Mouse (Mus musculus): ENCODE measurements around the gene Tmem245. TPM values are rescaled to one million over a fixed set of nuclear protein-coding genes. Genes with fewer than 3 reads are reported as not detected.
A peak's percentile ranks its signal among the peaks of the same experiment; 100 is the strongest.

Tmem245 gene
- polyA plus RNA-seq, 2 experiments = 1.4 to 2.0 TPM

DNA sequence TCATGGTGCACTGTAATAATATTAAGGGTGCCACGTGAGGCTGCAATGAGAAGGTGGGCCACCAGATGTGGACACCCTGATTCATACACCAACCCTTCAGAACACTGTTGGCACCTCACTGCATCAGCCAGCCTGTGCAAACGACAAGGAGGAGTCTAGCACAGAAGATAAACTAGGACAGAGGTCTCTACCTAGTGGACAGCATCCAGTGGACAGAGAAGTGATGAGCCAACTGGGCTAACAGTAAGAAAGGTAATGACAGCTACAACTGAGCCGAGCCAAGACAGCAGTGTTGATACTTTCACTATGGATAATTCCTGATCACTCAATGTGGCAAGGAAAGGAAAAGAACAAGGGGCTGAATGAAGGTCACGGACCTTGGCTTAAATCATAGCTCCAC, 14.1 kb downstream of the Tmem245 start:
- Histone ChIP-seq H3K4me2 (ENCODE audit: low read depth) (no peak overlapping the region), H3K9ac (replicated peaks) (no peak overlapping the region), H3K36me3 (replicated peaks; ENCODE audit: control insufficient read depth, insufficient read depth, low read depth) (no peaks in the 10 kb centered on the region; the same call in 1 of the 2 replicates), H3K4me1 (replicated peaks; ENCODE audit: control insufficient read depth in 2 of 2, insufficient read depth in 2 of 2, low read length in 1 of 2) (no peaks in the 10 kb centered on the region; a peak in 1 of 4 replicates), H3K27ac (no peak overlapping the region), H3K9me3 (ENCODE audit: control insufficient read depth, low read length) (no peaks in the 10 kb centered on the region), H3K27me3 (ENCODE audit: control insufficient read depth, insufficient read depth, low read length) (no peaks in the 10 kb centered on the region), H3K4me3 (ENCODE audit: insufficient read depth in 1 of 2, low read depth in 2 of 2, low read length in 2 of 2) (no peak overlapping the region)
- no peak for ATAC-seq (ENCODE audit: insufficient read depth)
- TF ChIP-seq EP300 (IDR thresholded peaks at IDR 0.05; ENCODE audit: low read depth) (no peak), CTCF (IDR thresholded peaks at IDR 0.05; ENCODE audit: low read depth) (no peak)
- 66% methylated on average over 4 of the region's 4 CpGs for WGBS (ENCODE audit: insufficient replicate concordance)
- no peak for DNase-seq (ENCODE audit: low read depth in 3 of 3, low spot score in 3 of 3)

DNA sequence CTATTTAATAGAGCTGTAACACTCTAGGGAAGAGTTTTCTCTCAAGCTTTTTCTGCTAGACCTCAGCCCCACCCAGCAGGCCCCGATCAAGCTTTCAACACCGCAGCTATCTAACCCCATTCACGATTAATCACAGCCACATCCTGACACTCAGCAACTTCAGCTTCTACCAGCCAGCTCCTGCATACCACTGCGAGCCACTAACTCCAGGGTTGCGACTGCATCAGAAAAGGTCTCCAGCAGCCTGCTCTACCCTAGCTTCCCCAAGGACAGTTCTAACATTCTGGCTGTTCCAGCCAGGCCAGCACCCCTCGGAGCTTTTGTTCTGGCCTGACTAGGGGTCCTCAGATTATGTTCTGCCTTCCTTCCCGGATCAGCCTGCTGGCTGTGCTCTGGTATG, 15.1 kb downstream of the Tmem245 start:
- H3K4me2 ChIP-seq (ENCODE audit: low read depth) = no peak overlapping the region
- H3K27ac ChIP-seq = no peak overlapping the region
- WGBS (ENCODE audit: insufficient replicate concordance) = 63% methylated on average over 7 of the region's 7 CpGs
- H3K9ac ChIP-seq (replicated peaks) = no peak overlapping the region
- H3K36me3 ChIP-seq (replicated peaks; ENCODE audit: control insufficient read depth, insufficient read depth, low read depth) = no peaks in the 10 kb centered on the region; the same call in 1 of the 2 replicates
- ATAC-seq (ENCODE audit: insufficient read depth) (no peak), DNase-seq (ENCODE audit: low read depth in 3 of 3, low spot score in 3 of 3) (no peak)
- no peaks in the 10 kb centered on the region for H3K9me3 ChIP-seq (ENCODE audit: control insufficient read depth, low read length)
- no peaks in the 10 kb centered on the region for H3K27me3 ChIP-seq (ENCODE audit: control insufficient read depth, insufficient read depth, low read length)
- TF ChIP-seq EP300 (IDR thresholded peaks at IDR 0.05; ENCODE audit: low read depth) (no peak), CTCF (IDR thresholded peaks at IDR 0.05; ENCODE audit: low read depth) (no peak)
- H3K4me1 ChIP-seq (replicated peaks; ENCODE audit: control insufficient read depth in 2 of 2, insufficient read depth in 2 of 2, low read length in 1 of 2) = no peaks in the 10 kb centered on the region
- H3K4me3 ChIP-seq (ENCODE audit: insufficient read depth in 1 of 2, low read depth in 2 of 2, low read length in 2 of 2) = no peak overlapping the region

DNA sequence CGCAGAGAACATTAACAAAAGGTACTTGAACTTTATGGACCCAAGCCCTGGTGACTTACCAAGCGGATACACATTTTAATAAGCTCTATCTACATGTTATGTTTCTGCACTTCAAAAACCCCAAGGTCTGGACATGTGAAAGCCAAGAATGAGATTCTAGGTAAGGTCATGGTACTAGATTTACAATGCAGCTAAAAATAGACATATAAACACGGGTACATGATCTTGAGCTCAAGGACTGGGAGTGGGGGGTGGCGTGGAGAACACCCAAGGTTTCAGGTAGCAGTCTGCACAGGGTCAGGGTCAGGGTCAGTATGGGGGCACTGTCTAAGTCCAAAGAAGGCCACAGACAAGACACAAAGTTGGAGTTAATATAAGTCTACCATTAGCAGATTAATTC, 16.9 kb downstream of the Tmem245 start:
- no peak overlapping the region for H3K27ac ChIP-seq
- H3K4me3 ChIP-seq (ENCODE audit: insufficient read depth in 1 of 2, low read depth in 2 of 2, low read length in 2 of 2) = no peak overlapping the region
- no peaks in the 10 kb centered on the region for H3K27me3 ChIP-seq (ENCODE audit: control insufficient read depth, insufficient read depth, low read length)
- H3K9ac ChIP-seq (replicated peaks) = no peak overlapping the region
- 66% methylated on average over 4 of the region's 4 CpGs for WGBS (ENCODE audit: insufficient replicate concordance)
- H3K4me2 ChIP-seq (ENCODE audit: low read depth) = no peak overlapping the region
- H3K9me3 ChIP-seq (ENCODE audit: control insufficient read depth, low read length) = no peaks in the 10 kb centered on the region
- H3K36me3 ChIP-seq (replicated peaks; ENCODE audit: control insufficient read depth, insufficient read depth, low read depth) = peaks cover 6% of the 10 kb centered on the region; the same call in 1 of the 2 replicates
- DNase-seq (ENCODE audit: low read depth in 3 of 3, low spot score in 3 of 3) (no peak), ATAC-seq (ENCODE audit: insufficient read depth) (no peak)
- H3K4me1 ChIP-seq (replicated peaks; ENCODE audit: control insufficient read depth in 2 of 2, insufficient read depth in 2 of 2, low read length in 1 of 2) = no peaks in the 10 kb centered on the region
- no peak for TF ChIP-seq EP300 (IDR thresholded peaks at IDR 0.05; ENCODE audit: low read depth)
- TF ChIP-seq CTCF (IDR thresholded peaks at IDR 0.05; ENCODE audit: low read depth) = no peak

DNA sequence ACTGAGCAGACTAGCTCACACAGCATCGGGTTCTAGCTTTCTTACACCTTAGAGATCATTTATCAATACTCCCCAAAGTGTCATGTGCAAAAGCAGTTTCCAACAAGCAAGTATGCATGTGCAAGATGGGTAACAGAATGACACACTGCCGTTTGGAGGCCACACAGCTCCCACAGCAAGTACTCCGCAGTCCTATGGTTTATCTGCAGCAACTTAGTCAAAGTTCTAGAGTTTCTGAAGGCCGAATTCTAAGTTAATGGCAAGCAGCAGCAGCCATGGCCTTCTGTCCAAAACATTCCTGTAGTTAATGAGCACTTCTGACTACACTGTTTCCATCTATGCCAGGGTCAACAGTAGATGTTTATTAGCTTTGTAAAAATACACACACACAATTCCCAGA, 20.3 kb downstream of the Tmem245 start:
- 63% methylated on average over 4 of the region's 4 CpGs for WGBS (ENCODE audit: insufficient replicate concordance)
- no peak overlapping the region for H3K4me3 ChIP-seq (ENCODE audit: insufficient read depth in 1 of 2, low read depth in 2 of 2, low read length in 2 of 2)

GRCm38 (mm10) chr4:56922229-56922628, 25.0 kb downstream of the Tmem245 start:
- Histone ChIP-seq H3K9me3 (ENCODE audit: control insufficient read depth, low read length) (no peaks in the 10 kb centered on the region), H3K4me3 (ENCODE audit: insufficient read depth in 1 of 2, low read depth in 2 of 2, low read length in 2 of 2) (no peak overlapping the region), H3K9ac (replicated peaks) (no peak overlapping the region), H3K27ac (no peak overlapping the region), H3K27me3 (ENCODE audit: control insufficient read depth, insufficient read depth, low read length) (no peaks in the 10 kb centered on the region), H3K4me1 (replicated peaks; ENCODE audit: control insufficient read depth in 2 of 2, insufficient read depth in 2 of 2, low read length in 1 of 2) (no peaks in the 10 kb centered on the region), H3K36me3 (replicated peaks; ENCODE audit: control insufficient read depth, insufficient read depth, low read depth) (peaks cover 17% of the 10 kb centered on the region), H3K4me2 (ENCODE audit: low read depth) (no peak overlapping the region)
- DNase-seq (ENCODE audit: low read depth in 3 of 3, low spot score in 3 of 3) (no peak), ATAC-seq (ENCODE audit: insufficient read depth) (peak; percentile 45; the same call in 1 of the 2 replicates)
- TF ChIP-seq CTCF (IDR thresholded peaks at IDR 0.05; ENCODE audit: low read depth) (no peak), EP300 (IDR thresholded peaks at IDR 0.05; ENCODE audit: low read depth) (no peak)
- WGBS (ENCODE audit: insufficient replicate concordance) = 70% methylated on average over 11 of the region's 11 CpGs

More for the DNA sequence above, 20.3 kb downstream of the Tmem245 start:
- Histone ChIP-seq H3K9ac (replicated peaks) (no peak overlapping the region), H3K4me1 (replicated peaks; ENCODE audit: control insufficient read depth in 2 of 2, insufficient read depth in 2 of 2, low read length in 1 of 2) (no peaks in the 10 kb centered on the region), H3K4me2 (ENCODE audit: low read depth) (no peak overlapping the region), H3K9me3 (ENCODE audit: control insufficient read depth, low read length) (no peaks in the 10 kb centered on the region), H3K27ac (no peak overlapping the region), H3K36me3 (replicated peaks; ENCODE audit: control insufficient read depth, insufficient read depth, low read depth) (peaks cover 17% of the 10 kb centered on the region), H3K27me3 (ENCODE audit: control insufficient read depth, insufficient read depth, low read length) (no peaks in the 10 kb centered on the region)
- ATAC-seq (ENCODE audit: insufficient read depth) = no peak
- TF ChIP-seq CTCF (IDR thresholded peaks at IDR 0.05; ENCODE audit: low read depth) (no peak), EP300 (IDR thresholded peaks at IDR 0.05; ENCODE audit: low read depth) (no peak)
- DNase-seq (ENCODE audit: low read depth in 3 of 3, low spot score in 3 of 3) = no peak
